Mouse (Mus musculus) retina, postnatal 7 days (tissue): ENCODE data around the gene Hspb7.

Source experiments
- DNase-seq: peaks from one replicate; pipeline ENCODE4 v3.0.0-alpha.2; 2012; ENCODE audit warnings: low read depth, low spot score

Hspb7 gene

DNA sequence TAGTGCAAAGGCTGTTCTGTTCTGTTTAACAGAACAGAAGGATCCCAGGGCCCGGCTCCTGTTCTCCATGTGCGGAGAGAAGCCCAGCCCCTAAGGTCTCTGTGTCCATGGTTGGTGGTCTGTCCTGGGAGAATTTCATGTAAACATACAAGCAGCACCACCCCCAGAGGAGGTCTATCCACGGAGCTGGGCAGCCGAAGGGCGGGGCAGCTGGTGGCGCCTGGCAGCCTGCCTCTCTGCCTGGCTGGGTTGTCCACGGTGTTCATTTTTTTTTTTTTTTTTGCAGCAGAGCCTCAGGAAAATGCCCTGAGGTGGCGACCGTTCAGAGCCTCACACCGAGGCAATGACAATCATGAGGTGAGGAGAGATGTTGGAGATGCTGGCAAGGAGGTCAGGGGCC is 48.0 kb downstream of the Hspb7 start:
- no peak for DNase-seq

GRCm38 (mm10) chr4:141469343-141469742 is 48.8 kb downstream of the Hspb7 start:
- DNase-seq, result no peak

DNA sequence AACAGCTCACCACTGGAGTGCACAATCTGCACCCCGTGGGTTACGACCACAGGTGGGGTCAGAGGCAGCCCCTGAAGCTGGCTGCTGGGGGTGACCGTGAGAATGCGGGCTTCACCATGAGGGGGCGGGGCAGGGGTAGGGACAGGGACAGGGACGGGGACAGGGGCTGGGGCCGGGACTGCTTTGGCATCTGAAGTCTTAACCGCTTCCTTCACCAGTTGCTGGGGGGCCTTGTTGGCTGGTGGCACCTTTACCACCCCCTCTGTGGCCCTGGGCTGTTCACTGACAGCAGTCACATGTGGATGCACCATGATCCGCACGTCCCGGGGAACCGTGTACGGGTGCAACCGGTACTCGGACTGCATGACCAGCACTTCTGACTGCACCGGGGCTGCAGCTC is 50.9 kb downstream of the Hspb7 start:
- no peak for DNase-seq

GRCm38 (mm10) chr4:141472641-141473321 is 52.2 kb downstream of the Hspb7 start:
- DNase-seq, result no peak

DNA sequence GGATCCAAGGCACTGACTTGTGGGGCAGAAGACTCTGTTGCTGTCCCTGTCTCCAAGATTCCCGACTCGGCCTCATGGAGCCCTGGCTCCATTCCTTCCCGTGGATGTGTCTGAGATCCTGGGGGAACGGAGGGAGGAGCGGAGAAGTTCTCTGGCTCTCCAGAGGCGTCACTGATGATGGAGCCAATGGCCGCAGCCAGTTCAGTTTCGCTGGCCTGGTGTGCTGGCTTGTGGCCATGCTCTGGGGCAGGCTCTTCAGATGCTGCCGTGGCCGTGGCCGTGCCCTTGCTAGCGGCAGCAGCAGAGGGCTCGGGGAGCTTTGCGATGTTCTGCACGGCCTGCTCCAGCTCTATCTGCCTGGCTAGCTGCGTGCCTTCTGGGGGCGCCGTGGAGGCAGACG is 53.9 kb downstream of the Hspb7 start:
- no peak for DNase-seq
